Mouse (Mus musculus) lung, embryonic 16.5 days (tissue): ENCODE measurements around the gene Cdk12. TPM values are rescaled to one million over a fixed set of nuclear protein-coding genes. Genes with fewer than 3 reads are reported as not detected.
"Not testable (repeated sequence)": the region's sequence is repeated elsewhere in the genome, so short reads cannot be mapped to it uniquely, and the experiment has no call there.

Experiments
- ATAC-seq: fragments of 200-750 bp; cut with Nextera tagmentation; 2 replicates; pipeline ENCODE4 v1.8.0; 2017; ENCODE audit warnings: low read depth, mild to moderate bottlenecking, moderate library complexity
- H3K27ac ChIP-seq: fragments of 300-500 bp; sonication (generic); 2 replicates; pipeline ENCODE4 v1.5.1; 2014; ENCODE audit warnings: mild to moderate bottlenecking, control low read depth, low read length
- H3K27me3 ChIP-seq: fragments of 300-500 bp; sonication (generic); 2 replicates; pipeline ENCODE4 v1.6.1; 2014; ENCODE audit warnings: low read depth, low read length, mixed read lengths; ENCODE audit not compliant: control insufficient read depth, insufficient read depth
- H3K36me3 ChIP-seq: fragments of 300-500 bp; sonication (generic); 2 replicates; pipeline ENCODE4 v1.6.1; 2014; ENCODE audit warnings: low read length; ENCODE audit not compliant: control insufficient read depth, insufficient read depth
- H3K4me1 ChIP-seq: fragments of 300-500 bp; sonication (generic); replicated peaks from 2 replicates; pipeline ENCODE4 v1.6.1; 2014; ENCODE audit warnings: low read length, mixed read lengths; ENCODE audit not compliant: control insufficient read depth, insufficient read depth
- H3K4me2 ChIP-seq: fragments of 300-500 bp; sonication (generic); 2 replicates; pipeline ENCODE4 v1.6.1; 2014; ENCODE audit warnings: low read depth, low read length, control low read depth
- H3K4me3 ChIP-seq: fragments of 300-500 bp; sonication (generic); 2 replicates; pipeline ENCODE4 v1.5.1; 2014; ENCODE audit warnings: mild to moderate bottlenecking, low read length, control low read depth
- H3K9ac ChIP-seq: fragments of 300-500 bp; sonication (generic); 2 replicates; pipeline ENCODE4 v1.6.1; 2014; ENCODE audit warnings: low read length, control low read depth
- H3K9me3 ChIP-seq: fragments of 300-500 bp; sonication (generic); 2 replicates; pipeline ENCODE4 v1.6.1; 2016; ENCODE audit warnings: low read length; ENCODE audit not compliant: control insufficient read depth
- WGBS: fragments of 180-500 bp; shearing (Covaris S2); extraction: QIAGEN DNeasy Blood & Tissue Kit; methylation state at CpG from one replicate; pipeline ENCODE4 v1.1.7; 2014; 5-methylcytosine and 5-hydroxymethylcytosine counted together
- polyA plus RNA-seq: library from polyadenylated mRNA; unstranded; fragments of >200 nt; fragmentation: Nextera tagmentation; extraction: Ambion mirVana; gene quantifications from 2 replicates; pipeline ENCODE4 v1.2.1, GENCODE M21; 2015

The Cdk12 gene
- 8.5 and 8.8 TPM in 2 replicates for polyA plus RNA-seq

GRCm38 (mm10) chr11:98202641-98203350, at the start of gene Cdk12:
Gene Cdk12, plus strand, starts transcription at chr11:98203059.
- no peaks in the 10 kb centered on the region for H3K27me3 ChIP-seq
- no peaks in the 10 kb centered on the region for H3K9me3 ChIP-seq
- peak; percentile 95 for ATAC-seq
- peak within 1 kb of the TSS; percentile 85 for H3K4me2 ChIP-seq
- H3K4me1 ChIP-seq: peaks cover 5% of the 10 kb centered on the region
- H3K27ac ChIP-seq: peak within 1 kb of the TSS; percentile 100
- peak within 1 kb of the TSS; percentile 99 for H3K9ac ChIP-seq
- under 1% methylated on average over 41 of the region's 63 CpGs for WGBS
- H3K4me3 ChIP-seq: peak within 1 kb of the TSS; percentile 90
- H3K36me3 ChIP-seq: no peaks in the 10 kb centered on the region

DNA sequence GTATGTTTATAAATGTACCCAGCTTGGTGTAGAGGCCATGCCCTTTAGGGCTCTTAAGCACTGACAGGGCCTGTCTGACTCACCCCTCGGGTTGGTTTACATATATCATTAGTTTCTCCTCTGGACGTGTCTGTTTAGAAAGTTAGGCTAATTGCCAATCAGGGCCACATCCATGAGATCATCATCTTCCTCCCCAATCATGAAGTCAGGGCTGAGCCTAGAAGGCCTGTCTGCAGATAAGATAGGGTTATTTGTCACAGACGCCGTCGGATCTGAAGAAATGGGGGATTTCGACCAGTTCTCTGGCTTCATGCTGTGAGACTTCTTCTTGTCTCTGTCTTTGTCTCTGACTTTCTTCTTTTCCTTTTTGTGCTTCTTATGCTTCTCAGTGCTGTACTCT, 47.8 kb upstream of the Cdk12 start:
- Histone ChIP-seq H3K9me3 (no peaks in the 10 kb centered on the region), H3K36me3 (peaks cover 26% of the 10 kb centered on the region), H3K9ac (no peak overlapping the region), H3K4me2 (no peak overlapping the region), H3K4me1 (no peaks in the 10 kb centered on the region), H3K27me3 (no peaks in the 10 kb centered on the region), H3K27ac (no peak overlapping the region), H3K4me3 (no peak overlapping the region)
- 65% methylated on average over 6 of the region's 6 CpGs for whole genome bisulfite sequencing
- ATAC-seq: no peak

- peaks cover 43% of the 10 kb centered on the region for H3K36me3 ChIP-seq
- H3K9ac ChIP-seq: no peak overlapping the region
- no peaks in the 10 kb centered on the region for H3K4me1 ChIP-seq
- no peak overlapping the region for H3K27ac ChIP-seq
- H3K9me3 ChIP-seq: no peaks in the 10 kb centered on the region
- H3K4me2 ChIP-seq: no peak overlapping the region
- H3K4me3 ChIP-seq: no peak overlapping the region
- WGBS: 78% methylated on average over 1 of the region's 1 CpGs
- H3K27me3 ChIP-seq: no peaks in the 10 kb centered on the region
- no peak for ATAC-seq
These were observed 34.5 kb upstream of the Cdk12 start for GRCm38 (mm10) chr11:98168400-98168799.

DNA sequence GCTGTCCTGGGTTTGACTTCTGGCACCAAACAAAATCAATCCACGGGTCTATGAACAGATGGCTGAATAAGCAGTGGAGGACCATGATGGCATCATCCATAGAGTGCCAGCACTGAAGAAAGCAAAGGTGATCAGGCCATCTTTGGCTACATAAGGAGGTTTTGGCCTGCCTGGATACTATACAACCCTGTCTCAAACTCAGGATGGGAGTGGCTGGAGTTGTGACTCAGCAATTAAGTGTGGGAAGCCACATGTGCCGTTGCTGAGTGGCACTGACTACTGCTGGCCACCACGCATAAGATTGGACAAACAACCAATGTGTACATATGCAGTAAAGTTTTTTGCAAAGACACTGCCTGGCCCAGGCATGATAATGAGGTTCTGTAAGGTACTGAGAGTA, 20.7 kb upstream of the Cdk12 start:
- not testable (repeated sequence) for H3K4me1 ChIP-seq, H3K27me3 ChIP-seq, H3K4me2 ChIP-seq, H3K9me3 ChIP-seq, H3K9ac ChIP-seq, ATAC-seq, H3K27ac ChIP-seq, H3K4me3 ChIP-seq
- WGBS: 90% methylated on average over 3 of the region's 3 CpGs
- peaks cover 43% of the 10 kb centered on the region for H3K36me3 ChIP-seq

DNA sequence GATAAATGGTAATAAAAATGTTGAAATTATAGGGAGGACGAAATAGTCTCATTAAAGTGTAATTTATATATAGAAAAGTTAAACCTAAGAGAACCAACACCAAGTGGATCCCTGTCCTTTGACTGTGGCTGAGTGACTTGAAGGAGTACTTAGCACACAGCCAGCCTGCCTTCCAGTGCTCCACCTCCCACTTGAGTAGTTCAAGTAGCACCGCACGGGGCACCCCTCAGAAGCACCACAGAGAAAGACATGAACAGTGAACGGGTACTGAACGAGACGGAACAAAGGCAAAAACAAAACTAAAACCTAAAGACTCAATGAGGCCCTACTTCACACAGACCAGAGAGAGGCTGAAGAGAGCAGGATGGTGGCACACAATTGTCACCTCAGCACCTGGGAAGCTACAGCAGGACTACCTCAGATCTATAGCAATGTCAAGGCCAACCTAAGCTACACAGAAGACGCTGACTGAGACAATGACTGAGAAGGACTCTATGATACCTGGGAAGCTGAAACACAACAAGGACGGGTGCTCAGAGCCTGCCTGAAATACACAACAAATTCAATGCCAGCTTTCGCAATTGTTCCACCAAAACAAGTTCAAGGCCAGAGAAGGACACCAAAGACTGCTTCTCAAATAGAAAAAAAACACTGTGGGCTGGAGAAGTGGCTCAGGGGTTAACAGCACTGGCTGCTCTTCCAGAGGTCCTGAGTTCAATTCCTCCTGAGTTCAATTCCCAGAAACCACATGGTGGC, 15.0 kb upstream of the Cdk12 start:
- Histone ChIP-seq H3K27ac (no peak overlapping the region; the same call in 1 of the 2 replicates), H3K9ac (no peak overlapping the region), H3K4me3 (no peak overlapping the region), H3K36me3 (peaks cover 22% of the 10 kb centered on the region), H3K4me2 (0 out of 2 replicates have a peak overlapping the region, but pooled peaks have one; percentile 26), H3K27me3 (no peaks in the 10 kb centered on the region), H3K9me3 (no peaks in the 10 kb centered on the region), H3K4me1 (peaks cover 8% of the 10 kb centered on the region)
- ATAC-seq: peak; percentile 82
- WGBS: 76% methylated on average over 9 of the region's 9 CpGs

GRCm38 (mm10) chr11:98190820-98191219, 12.0 kb upstream of the Cdk12 start:
- no peak overlapping the region for H3K27ac ChIP-seq
- ATAC-seq: no peak
- peaks cover 5% of the 10 kb centered on the region; the same call in 1 of the 2 replicates for H3K36me3 ChIP-seq
- H3K9ac ChIP-seq: no peak overlapping the region
- H3K9me3 ChIP-seq: no peaks in the 10 kb centered on the region
- H3K27me3 ChIP-seq: no peaks in the 10 kb centered on the region
- no peak overlapping the region for H3K4me2 ChIP-seq
- 70% methylated on average over 5 of the region's 5 CpGs for WGBS
- H3K4me3 ChIP-seq: no peak overlapping the region
- H3K4me1 ChIP-seq: peaks cover 8% of the 10 kb centered on the region

GRCm38 (mm10) chr11:98192901-98193805, 9.7 kb upstream of the Cdk12 start, which contains the start of gene Med1:
Gene Med1, minus strand, starts transcription at chr11:98193293.
- H3K27me3 ChIP-seq: no peaks in the 10 kb centered on the region
- peaks cover 3% of the 10 kb centered on the region; the same call in 1 of the 2 replicates for H3K36me3 ChIP-seq
- peak within 1 kb of the TSS; percentile 92 for H3K27ac ChIP-seq
- H3K4me1 ChIP-seq: peaks cover 8% of the 10 kb centered on the region
- ATAC-seq: peak; percentile 97
- H3K9ac ChIP-seq: peak within 1 kb of the TSS; percentile 94
- H3K9me3 ChIP-seq: no peaks in the 10 kb centered on the region
- H3K4me3 ChIP-seq: peak within 1 kb of the TSS; percentile 90
- WGBS: under 1% methylated on average over 53 of the region's 53 CpGs
- H3K4me2 ChIP-seq: peak within 1 kb of the TSS; percentile 77

DNA sequence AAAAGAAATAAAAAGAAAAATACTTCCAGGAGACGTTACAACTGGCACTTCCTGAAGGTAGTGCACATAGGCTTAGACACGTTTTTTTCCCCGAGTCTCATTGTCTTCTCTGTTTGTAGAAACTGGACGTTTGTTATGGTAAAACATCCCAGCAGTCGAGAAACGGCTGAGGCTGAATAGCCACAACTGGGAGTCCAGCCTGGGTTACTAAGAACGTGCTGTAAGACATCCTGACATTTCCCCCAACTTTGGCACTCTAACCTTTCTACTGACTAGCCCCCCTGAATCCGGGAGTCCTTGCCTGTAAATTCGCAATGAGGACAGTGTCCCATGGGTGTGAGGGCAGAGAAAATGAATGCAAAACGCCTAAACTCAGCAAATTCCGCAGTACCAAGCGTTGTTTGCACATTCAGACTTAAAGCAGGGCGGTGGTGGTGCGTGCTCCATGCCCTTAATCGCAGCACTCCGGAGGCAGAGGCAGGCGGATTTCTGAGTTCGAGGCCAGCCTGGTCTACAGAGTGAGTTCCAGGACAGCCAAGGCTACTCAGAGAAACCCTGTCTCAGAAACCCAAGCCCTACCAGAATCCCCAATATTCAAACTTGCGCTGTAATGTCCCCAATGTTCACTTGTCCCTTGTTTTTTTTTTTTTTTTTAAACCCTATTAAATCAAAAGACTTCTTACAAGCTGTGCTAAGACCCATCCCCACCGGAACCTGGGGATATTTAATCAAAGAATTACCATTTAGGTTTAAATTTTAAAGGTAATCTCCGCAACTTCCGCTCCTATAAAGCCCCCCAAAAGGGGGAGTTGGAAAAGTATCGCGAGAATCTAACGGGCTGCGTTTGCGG, 843 bp upstream of the Cdk12 start:
- H3K9ac ChIP-seq: peak overlapping the region; percentile 82
- WGBS: 1% methylated on average over 27 of the region's 27 CpGs
- H3K27me3 ChIP-seq: no peaks in the 10 kb centered on the region
- H3K4me3 ChIP-seq: peak overlapping the region; percentile 90
- peak; percentile 21; the same call in 1 of the 2 replicates for ATAC-seq
- H3K4me1 ChIP-seq: peaks cover 5% of the 10 kb centered on the region
- no peaks in the 10 kb centered on the region for H3K9me3 ChIP-seq
- H3K27ac ChIP-seq: peak overlapping the region; percentile 100
- H3K4me2 ChIP-seq: peak overlapping the region; percentile 85
- no peaks in the 10 kb centered on the region for H3K36me3 ChIP-seq
